Mouse (Mus musculus): ENCODE results near the gene Birc2. TPM values are rescaled to one million over a fixed set of nuclear protein-coding genes. Genes with fewer than 3 reads are reported as not detected.

Birc2 gene
- total RNA-seq, 2 experiments from 2014 or later, result 34.9 to 36.6 TPM

Small RNA genes lying within 50 kb of the gene (microRNA-seq; reads per million reads assigned to microRNA genes)
- gene Mir5618, result 0 to 0.21 reads per million in 2 experiments

Other genes starting within 250 kb of the Birc2 start
- not detected for gene Mmp20, start 208.8 kb downstream of the Birc2 start, total RNA-seq (2021)
- gene Mmp7, start 145.0 kb downstream of the Birc2 start, total RNA-seq (2021), result not detected
- gene Tmem123, start 73.0 kb downstream of the Birc2 start, total RNA-seq (2021), result 1 to 10 TPM; 8.8 to 9.5 TPM
- gene Birc3, start 36.1 kb upstream of the Birc2 start, total RNA-seq (2021), result 1 to 10 TPM; 2.0 to 2.7 TPM
- 10 to 100 TPM; 19.6 to 20.6 TPM for gene Yap1, start 167.5 kb upstream of the Birc2 start, total RNA-seq (2021)
- gene Cfap300, start 205.8 kb upstream of the Birc2 start, total RNA-seq (2021), result 1 to 10 TPM; 7.5 to 8.9 TPM